Mouse (Mus musculus) mature B cell (primary cell): Measurements from ENCODE around the gene Sult6b1.

Experiments used
- in situ Hi-C: fragments of 300-500 bp; cut with MboI; formaldehyde crosslinking; loops from 2 replicates; pipeline ENCODE4 v1.14.3; 2019

Sult6b1 gene

GRCm38 (mm10) chr17:78906892-78907291 lies at the start of gene Sult6b1:
Gene Sult6b1 (minus strand): TSS chr17:78906992.
- in situ Hi-C loops, result no loop called here

- in situ Hi-C loops, result no loop called here
Measured at GRCm38 (mm10) chr17:78953240-78953639, 46.4 kb upstream of the Sult6b1 start.

GRCm38 (mm10) chr17:78952070-78952469 lies 45.3 kb upstream of the Sult6b1 start:
- in situ Hi-C loops, result no loop called here

GRCm38 (mm10) chr17:78951225-78951624 lies 44.4 kb upstream of the Sult6b1 start:
- in situ Hi-C loops, result no loop called here

GRCm38 (mm10) chr17:78942579-78942978 lies 35.8 kb upstream of the Sult6b1 start:
- in situ Hi-C loops, result no loop called here

GRCm38 (mm10) chr17:78938927-78939326 lies 32.1 kb upstream of the Sult6b1 start:
- in situ Hi-C loops, result no loop called here

GRCm38 (mm10) chr17:78937229-78937853 lies 30.5 kb upstream of the Sult6b1 start:
- in situ Hi-C loops, result no loop called here

GRCm38 (mm10) chr17:78936466-78937228 lies 29.9 kb upstream of the Sult6b1 start, which contains the start of the genes Cebpz and Ndufaf7:
Gene Cebpz (minus strand): TSS chr17:78937066.
Gene Ndufaf7 (plus strand): TSS chr17:78937136.
- in situ Hi-C loops, result no loop called here

GRCm38 (mm10) chr17:78935857-78936256 lies 29.1 kb upstream of the Sult6b1 start:
- in situ Hi-C loops, result no loop called here

GRCm38 (mm10) chr17:78917696-78918095 lies 10.9 kb upstream of the Sult6b1 start:
- in situ Hi-C loops, result no loop called here

- in situ Hi-C loops, result no loop called here
Measured at GRCm38 (mm10) chr17:78916899-78917298, 10.1 kb upstream of the Sult6b1 start.

GRCm38 (mm10) chr17:78916369-78916813 lies 9.6 kb upstream of the Sult6b1 start, which contains the start of gene Cebpzos:
Gene Cebpzos (plus strand): TSS chr17:78916500.
- in situ Hi-C loops, result no loop called here

- in situ Hi-C loops, result no loop called here
Measured at GRCm38 (mm10) chr17:78915772-78916171, 9.0 kb upstream of the Sult6b1 start.

- in situ Hi-C loops, result no loop called here
Measured at GRCm38 (mm10) chr17:78913921-78914320, 7.1 kb upstream of the Sult6b1 start.

- in situ Hi-C loops, result no loop called here
Measured at GRCm38 (mm10) chr17:78912861-78913281, 6.1 kb upstream of the Sult6b1 start.

- in situ Hi-C loops, result no loop called here
Measured at GRCm38 (mm10) chr17:78909374-78909773, 2.6 kb upstream of the Sult6b1 start.

- in situ Hi-C loops, result no loop called here
Measured at GRCm38 (mm10) chr17:78903158-78903557, 3.6 kb downstream of the Sult6b1 start.

- in situ Hi-C loops, result no loop called here
Measured at GRCm38 (mm10) chr17:78895394-78895793, 11.4 kb downstream of the Sult6b1 start.

- in situ Hi-C loops, result no loop called here
Measured at GRCm38 (mm10) chr17:78894991-78895390, 11.8 kb downstream of the Sult6b1 start.

- in situ Hi-C loops, result no loop called here
Measured at GRCm38 (mm10) chr17:78891020-78891419, 15.8 kb downstream of the Sult6b1 start.

GRCm38 (mm10) chr17:78889184-78889583 lies 17.6 kb downstream of the Sult6b1 start:
- in situ Hi-C loops, result no loop called here

GRCm38 (mm10) chr17:78888554-78888953 lies 18.2 kb downstream of the Sult6b1 start:
- in situ Hi-C loops, result no loop called here
